Mouse (Mus musculus): Measurements from ENCODE around the gene Eif4g2.

Gene Eif4g2

DNA sequence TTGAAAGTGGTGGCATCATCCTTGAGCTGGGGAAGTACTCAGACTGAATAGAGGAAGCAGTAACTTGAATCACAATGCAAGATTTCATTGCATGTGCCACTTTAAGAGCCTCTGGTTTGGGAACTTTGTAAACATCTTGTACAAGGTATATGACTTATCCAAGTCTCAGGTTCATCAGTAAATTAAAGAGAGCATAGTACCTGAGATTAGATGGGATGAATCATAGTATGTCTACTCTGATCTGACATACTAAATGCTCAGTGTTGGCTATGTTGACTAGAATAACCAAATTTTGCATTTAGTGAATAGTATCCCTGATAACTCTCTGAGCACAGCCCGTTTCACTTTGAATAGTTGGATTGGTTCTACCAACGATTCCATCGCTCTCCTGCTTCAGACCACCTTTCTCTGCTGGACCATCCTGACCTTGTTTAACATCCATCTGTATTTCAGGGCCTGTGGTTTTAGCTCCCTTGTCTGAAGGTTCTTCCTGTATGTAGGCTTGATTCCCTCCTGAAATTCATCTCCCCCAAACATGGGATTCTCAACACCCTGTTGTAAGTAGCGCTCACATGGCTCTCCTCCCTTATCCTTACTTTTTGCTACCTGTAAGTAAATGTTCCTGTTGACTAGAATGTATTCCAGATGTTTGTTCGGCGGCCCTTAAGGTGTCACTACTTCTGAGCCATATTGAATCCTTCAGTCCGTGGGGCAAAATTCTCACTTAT is 13.2 kb downstream of the Eif4g2 start:
- no peak for DNase-seq (ENCODE audit: low read depth, low spot score)

DNA sequence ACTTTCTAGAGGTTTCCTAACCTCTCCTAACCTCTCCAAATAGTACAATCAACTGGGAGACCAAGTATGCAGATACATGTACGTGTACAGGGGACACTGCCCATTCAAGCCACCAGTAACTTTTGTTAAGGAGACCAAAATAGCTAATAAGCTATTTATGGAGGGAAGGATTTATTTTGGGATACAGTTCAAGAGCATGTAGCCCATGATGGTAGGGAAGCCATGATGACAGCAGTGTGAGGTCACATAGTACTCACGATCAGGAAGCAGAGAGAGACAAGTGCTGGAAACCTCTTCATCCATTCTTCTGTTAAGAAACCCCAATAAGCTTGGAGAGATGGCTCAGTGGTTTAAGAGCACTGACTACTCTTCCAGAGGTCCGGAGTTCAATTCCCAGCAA is 14.6 kb downstream of the Eif4g2 start:
- DNase-seq (ENCODE audit: low read depth, low spot score) = no peak

DNA sequence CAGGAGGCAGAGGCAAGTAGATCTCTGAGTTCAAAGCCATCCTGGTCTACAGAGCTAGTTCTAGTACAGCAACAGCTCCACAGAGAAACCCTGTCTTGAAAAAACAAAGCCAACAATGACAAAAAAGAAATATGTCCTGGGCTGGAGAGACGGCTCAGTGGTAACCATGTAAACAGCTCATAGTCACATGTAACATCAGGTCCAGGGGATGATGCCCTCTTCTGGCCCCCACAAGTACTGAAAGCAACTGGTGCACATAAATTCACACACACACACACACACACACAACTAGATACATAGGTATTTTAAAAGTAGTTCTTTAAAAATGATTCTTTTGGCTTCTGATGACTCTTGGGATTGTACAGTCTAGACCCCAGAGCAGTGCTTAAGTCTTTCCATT is 19.9 kb downstream of the Eif4g2 start:
- no peak for DNase-seq (ENCODE audit: low read depth, low spot score)

DNA sequence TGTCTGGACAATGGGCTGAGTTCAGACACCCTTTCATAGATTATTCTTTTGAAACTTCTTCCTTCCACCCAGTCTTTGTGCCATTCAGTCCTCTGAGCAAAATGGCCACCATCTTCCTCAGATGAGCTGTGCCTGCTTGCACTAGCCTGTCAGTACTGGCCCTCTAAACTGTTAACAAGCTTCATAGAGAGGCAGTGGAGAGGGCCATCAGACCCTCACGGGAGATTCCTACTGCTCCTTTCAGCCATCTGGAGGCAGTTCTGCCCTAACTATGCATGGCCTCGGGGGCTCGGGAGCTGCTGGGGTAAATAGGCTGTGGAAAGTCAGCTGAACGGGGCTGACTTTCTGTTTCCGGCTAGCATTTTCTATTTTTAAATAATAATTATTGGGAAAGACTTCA is 23.3 kb downstream of the Eif4g2 start:
- DNase-seq (ENCODE audit: low read depth, low spot score) = no peak

DNA sequence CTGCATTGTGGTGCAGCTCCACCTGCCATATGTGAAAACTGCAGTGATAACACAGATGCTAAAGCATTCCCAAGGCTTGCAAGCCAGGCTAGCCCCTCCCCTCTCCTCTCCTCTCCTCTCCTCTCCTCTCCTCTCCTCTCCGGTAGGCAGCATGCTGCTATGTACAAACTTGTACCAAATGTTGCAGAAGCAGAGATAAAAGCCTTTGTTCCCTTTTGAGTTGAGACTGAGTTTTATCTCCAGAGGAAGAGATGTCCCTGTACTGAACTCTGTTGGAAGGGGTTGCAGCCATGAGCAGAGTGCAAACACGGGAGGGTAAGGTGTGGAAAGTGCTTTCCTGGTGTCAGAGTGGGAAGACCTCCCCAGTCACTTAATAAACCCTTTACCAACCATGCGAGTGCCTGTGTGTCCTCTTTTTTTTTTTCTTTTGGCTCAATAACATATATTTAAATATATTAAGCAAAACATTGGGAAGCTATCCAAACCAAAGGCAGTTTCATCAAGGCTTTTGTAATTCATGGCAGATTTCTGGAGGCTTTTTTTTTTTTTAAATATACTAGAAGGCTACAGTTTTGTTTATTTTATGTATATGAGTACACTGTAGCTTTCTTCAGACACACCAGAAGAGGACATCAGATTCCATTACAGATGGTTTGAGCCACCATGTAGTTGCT is 26.7 kb downstream of the Eif4g2 start:
- DNase-seq (ENCODE audit: low read depth, low spot score) = no peak

DNA sequence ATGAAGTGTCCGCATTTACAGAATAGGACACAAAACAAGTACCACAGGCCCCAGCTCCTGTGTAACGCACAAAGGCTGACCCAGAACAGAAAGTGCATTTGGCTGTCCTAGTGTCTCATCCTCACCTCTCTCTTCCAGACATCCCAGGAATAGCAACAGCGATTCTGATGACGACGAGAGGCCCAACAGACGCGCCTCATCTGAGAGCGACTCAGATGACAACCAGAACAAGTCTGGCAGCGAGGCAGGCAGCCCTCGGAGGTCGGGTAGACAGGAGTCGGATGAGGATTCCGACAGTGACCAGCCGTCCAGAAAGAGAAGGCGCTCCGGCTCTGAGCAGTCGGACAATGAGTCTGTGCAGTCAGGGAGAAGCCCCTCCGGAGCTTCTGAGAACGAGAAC is 27.6 kb downstream of the Eif4g2 start:
- no peak for DNase-seq (ENCODE audit: low read depth, low spot score)

DNA sequence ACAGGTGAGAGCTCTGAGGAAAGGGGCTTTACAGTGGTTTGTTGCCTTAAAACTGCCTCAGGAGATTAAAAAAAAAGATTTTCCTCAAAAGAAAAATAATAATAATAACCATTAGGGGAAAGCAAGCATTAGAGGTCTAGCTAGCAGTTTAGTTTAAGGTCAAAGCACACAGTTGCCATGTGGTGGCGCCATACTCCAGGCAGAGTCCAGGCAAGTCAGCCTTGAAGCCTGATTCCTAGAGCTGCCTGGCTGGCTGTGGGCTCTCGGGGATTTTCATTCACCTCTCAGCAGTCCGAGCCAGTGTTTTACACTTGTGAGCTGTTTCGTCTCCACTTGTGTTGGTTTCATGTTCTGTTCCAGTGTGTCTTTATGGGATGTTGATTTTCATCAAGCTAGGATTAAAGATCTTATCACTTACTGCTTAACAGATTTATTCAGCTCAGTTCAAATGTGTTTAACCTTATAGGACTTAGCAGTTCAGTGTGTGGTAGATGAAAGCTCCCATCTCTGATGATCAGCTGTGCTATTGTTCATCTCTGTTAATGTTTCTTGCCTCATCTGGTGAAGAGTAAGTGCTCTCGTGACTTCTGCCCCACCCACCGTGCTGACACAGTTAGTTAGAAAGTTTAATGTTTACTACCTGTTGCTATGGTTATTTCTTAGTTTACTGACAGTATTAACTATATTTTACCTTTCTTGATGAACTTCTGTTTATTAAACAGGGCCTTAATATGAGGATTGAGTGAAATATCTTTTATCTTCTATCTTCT is 33.0 kb downstream of the Eif4g2 start:
- peak; percentile 55 for DNase-seq (ENCODE audit: low read depth, low spot score)

DNA sequence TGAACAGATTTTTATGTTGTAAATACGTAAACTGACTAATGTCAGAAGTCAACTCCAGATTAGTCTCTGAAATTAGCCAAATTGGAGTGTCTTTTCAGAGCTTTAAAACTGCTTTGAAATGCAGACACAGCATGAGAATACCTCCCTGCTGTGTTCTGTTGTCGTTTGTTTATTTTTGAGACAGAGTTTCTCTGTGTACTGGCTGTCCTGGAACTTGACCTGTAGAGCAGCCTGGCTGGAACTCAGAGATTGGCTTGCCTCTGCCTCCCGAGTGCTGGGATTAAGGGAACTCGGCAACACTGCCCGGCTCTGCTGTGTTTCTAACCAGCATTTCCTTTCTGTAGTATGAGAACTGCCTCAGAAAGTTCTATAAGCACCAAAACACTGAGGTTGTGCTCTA is 33.9 kb downstream of the Eif4g2 start:
- DNase-seq (ENCODE audit: low read depth, low spot score) = no peak

DNA sequence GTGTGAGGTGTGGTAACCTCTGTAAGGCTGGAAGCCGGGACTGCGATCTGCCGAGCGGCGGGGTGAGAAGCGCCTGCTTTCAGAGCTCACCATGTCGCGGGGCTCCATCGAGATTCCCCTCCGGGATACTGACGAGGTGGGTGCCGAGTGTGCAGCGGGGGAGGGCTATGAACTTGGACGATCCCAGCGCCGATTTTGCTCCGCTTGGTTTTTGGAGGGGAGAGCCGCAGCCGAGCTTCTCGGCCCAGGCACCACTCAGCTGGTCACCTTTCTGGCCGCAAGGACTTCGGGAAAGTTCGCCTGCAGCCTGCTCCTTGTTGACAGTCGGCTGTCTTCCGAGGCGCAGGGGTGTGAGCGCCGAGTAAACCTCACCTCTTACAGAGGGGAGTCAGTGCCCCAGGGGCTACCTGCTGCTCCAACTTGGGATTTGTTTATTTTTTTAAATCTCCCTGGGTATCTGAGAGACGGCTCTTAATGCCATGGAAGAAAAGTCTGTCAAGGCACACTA is 53.7 kb downstream of the Eif4g2 start:
- DNase-seq (ENCODE audit: low read depth, low spot score) = no peak

DNA sequence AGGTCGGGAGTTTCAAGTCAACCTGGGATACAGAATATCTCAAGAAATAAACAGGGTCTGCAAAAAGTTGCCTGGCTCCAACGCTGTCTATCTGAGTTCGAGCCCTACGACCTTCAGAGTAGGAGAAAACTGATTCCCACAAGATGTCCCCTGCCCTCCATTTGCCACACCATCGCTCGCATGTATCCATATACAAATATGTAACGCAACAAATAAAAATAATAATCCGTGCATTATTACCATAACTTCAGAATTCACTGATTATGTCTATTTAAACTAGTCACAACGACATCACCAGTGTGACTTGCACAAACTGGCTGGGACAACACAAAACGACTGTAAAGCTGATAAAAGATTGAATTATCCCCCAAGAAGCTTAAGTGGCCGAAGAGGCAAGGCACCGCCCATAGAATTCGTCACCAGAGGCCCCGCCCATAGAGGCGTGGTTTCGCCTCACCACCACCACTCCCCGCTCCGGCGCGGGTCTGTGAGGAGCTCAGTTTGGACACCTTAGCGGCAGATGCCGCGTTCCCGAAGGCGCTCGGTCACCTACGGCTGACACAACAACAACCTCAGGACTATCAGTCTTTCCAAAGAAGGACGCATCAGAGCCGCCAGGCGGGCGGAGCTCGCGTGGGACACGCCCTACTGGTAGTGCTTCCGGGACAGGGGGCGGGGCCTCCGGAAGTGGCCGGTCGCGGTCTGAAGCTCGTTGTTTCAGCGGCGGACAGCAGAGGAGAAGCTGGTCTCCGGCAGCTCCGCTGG is 54.4 kb downstream of the Eif4g2 start, which contains the start of gene Ctr9:
Gene Ctr9 (plus strand): TSS at position 671 of the 765 bp plus-strand sequence.
- peak; percentile 85 for DNase-seq (ENCODE audit: low read depth, low spot score)

DNA sequence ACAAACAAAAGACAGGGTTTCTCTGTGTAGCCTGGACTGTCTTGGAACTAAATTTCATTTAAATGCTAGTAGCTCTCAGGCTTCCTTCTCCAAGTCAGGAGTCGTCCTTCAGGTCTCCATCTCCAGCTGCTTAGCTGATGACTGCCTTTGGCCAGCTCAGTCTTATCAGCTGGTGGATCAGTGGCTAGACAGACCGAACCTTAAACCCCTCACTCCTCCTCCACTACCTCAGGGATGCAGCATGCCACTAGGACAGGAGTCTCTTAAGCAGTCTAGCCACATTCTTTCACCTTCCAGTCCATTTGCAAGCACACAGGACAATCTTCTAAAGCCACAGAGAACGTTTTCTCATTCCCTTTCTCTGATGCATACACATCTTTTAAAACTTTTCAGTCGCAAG is 57.9 kb downstream of the Eif4g2 start:
- no peak for DNase-seq (ENCODE audit: low read depth, low spot score)

DNA sequence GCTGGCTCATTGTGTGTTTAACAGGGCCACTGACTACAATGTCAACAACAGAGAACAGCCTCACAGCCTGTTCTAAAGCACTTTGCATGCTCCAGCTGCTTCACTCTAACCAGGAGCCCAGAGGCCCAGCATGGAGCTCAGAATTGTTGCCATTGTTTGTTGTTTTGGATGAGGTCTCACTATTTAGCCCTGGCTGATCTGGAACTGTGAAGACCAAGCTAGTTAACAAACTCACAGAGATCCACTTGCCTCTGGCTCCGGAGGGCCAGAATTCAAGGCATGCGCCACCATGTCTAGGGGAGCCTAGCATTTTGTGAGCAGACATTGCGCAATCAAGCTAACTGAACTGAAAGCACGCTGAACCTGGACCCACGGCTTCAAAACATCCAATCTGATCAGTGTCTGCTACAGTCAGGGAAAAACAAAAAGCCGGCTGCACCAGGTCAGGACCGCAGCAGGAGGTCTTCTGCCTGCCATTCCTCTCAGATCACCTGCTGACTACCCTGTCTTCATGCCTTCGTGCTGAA is 58.7 kb downstream of the Eif4g2 start:
- no peak for DNase-seq (ENCODE audit: low read depth, low spot score)

DNA sequence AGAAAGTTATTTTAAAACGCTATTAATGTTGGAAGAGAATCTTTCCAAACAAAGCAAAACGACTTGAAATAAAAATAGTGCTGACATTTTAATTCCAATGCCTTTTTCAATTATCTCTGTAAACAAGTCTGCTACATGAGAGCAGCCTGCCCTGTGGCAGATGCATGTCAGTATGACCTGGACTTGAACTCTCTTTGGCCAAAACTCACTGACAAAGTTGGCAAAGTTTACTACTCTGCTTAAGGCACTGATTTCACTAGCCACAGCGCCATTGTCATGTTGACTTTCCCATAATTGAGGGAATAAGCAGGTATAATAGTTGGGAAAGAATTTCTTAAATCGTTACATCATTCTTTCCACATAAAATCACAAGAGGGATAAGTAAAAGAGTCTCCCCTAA is 62.0 kb downstream of the Eif4g2 start:
- DNase-seq (ENCODE audit: low read depth, low spot score) = no peak
